Mouse (Mus musculus): ENCODE data around the gene Eda2r.

Eda2r gene

GRCm38 (mm10) chrX:97327891-97328290, 49.1 kb downstream of the Eda2r start:
- no peak for TF ChIP-seq NANOG (IDR thresholded peaks at IDR 0.05; ENCODE audit: borderline replicate concordance, low read length)
- no peak for TF ChIP-seq CTCF (conservative IDR thresholded peaks at IDR 0.05; ENCODE audit: low read length)
- TF ChIP-seq POU5F1 (IDR thresholded peaks at IDR 0.05; ENCODE audit: borderline replicate concordance, low read length), result no peak

More at GRCm38 (mm10) chrX:97327891-97328290, 49.1 kb downstream of the Eda2r start:
- H3K4me3 ChIP-seq (replicated peaks; ENCODE audit: low read length), result no peak overlapping the region
- H3K4me1 ChIP-seq (replicated peaks; ENCODE audit: low read depth, low read length), result no peaks in the 10 kb centered on the region
- H3K9me3 ChIP-seq (ENCODE audit: low read length), result peaks cover 7% of the 10 kb centered on the region
- H3K36me3 ChIP-seq (ENCODE audit: insufficient read depth, low read length), result no peaks in the 10 kb centered on the region
- H3K27me3 ChIP-seq (ENCODE audit: insufficient read depth, low read length), result no peaks in the 10 kb centered on the region

All from E14TG2a.4 (cell line).